ENCODE assay signal across 8 mouse cellular contexts in genomic region chr10:128588775-128589463, GRCm38 (mm10). TPM values are rescaled to one million over a fixed set of nuclear protein-coding genes. Genes with fewer than 3 reads are reported as not detected.
DNase-seq lines count a peak whose midpoint lies in the region; ATAC-seq and TF ChIP-seq lines count a peak whose summit lies in the region.

No protein-coding gene starts in this region.

- no peak for TF ChIP-seq CTCF in lung, adult 2 months (IDR thresholded peaks at IDR 0.05; ENCODE audit: insufficient read depth, low read length)

- H3K4me3 ChIP-seq in lung, adult 2 months (replicated peaks; ENCODE audit: extremely low read depth, low read depth, low read length): peak overlapping the region; percentile 78
- H3K4me3 ChIP-seq in forebrain, embryonic 15.5 days: peak overlapping the region; percentile 65
- peak overlapping the region; percentile 70 for H3K4me3 ChIP-seq in limb, embryonic 10.5 days
- H3K4me3 ChIP-seq in neural tube, embryonic 12.5 days: peak overlapping the region; percentile 56

- H3K9me3 ChIP-seq in forebrain, embryonic 15.5 days: no peaks in the 10 kb centered on the region
- no peaks in the 10 kb centered on the region for H3K9me3 ChIP-seq in limb, embryonic 10.5 days (replicated peaks)
- H3K9me3 ChIP-seq in neural tube, embryonic 12.5 days: no peaks in the 10 kb centered on the region

- H3K4me2 ChIP-seq in forebrain, embryonic 15.5 days (replicated peaks): peak overlapping the region; percentile 95
- peak overlapping the region; percentile 84 for H3K4me2 ChIP-seq in neural tube, embryonic 12.5 days (replicated peaks)

- WGBS in lung, adult 2 months: 5% methylated on average over 23 of the region's 23 CpGs
- 2% methylated on average over 23 of the region's 23 CpGs for WGBS in forebrain, embryonic 15.5 days
- WGBS in limb, embryonic 10.5 days: 1% methylated on average over 23 of the region's 23 CpGs
- WGBS in neural tube, embryonic 12.5 days: 1% methylated on average over 23 of the region's 23 CpGs

- H3K4me1 ChIP-seq in lung, adult 2 months (ENCODE audit: control insufficient read depth, insufficient read depth, low read length): peaks cover 2% of the 10 kb centered on the region; the same call in 1 of the 2 replicates
- peaks cover 14% of the 10 kb centered on the region for H3K4me1 ChIP-seq in forebrain, embryonic 15.5 days
- H3K4me1 ChIP-seq in limb, embryonic 10.5 days: peaks cover 33% of the 10 kb centered on the region
- H3K4me1 ChIP-seq in neural tube, embryonic 12.5 days: peaks cover 8% of the 10 kb centered on the region; the same call in 1 of the 2 replicates

- TF ChIP-seq POLR2A in lung, adult 2 months (IDR thresholded peaks at IDR 0.05; ENCODE audit: borderline replicate concordance, extremely low read depth, low read depth, low read length): 0 out of 2 replicates have a peak, but pooled peaks have one; percentile 7

- no peak overlapping the region for H3K27ac ChIP-seq in forebrain, embryonic 15.5 days (replicated peaks)
- H3K27ac ChIP-seq in limb, embryonic 10.5 days: peak overlapping the region; percentile 3
- no peak overlapping the region for H3K27ac ChIP-seq in neural tube, embryonic 12.5 days

- peak; percentile 39; the same call in 1 of the 2 replicates for ATAC-seq in forebrain, embryonic 15.5 days (replicated peaks)
- ATAC-seq in neural tube, embryonic 12.5 days (ENCODE audit: low FRiP score, low read depth): 0 out of 2 replicates have a peak, but pooled peaks have one; percentile 3

- no peaks in the 10 kb centered on the region for H3K36me3 ChIP-seq in forebrain, embryonic 15.5 days
- H3K36me3 ChIP-seq in limb, embryonic 10.5 days: no peaks in the 10 kb centered on the region
- H3K36me3 ChIP-seq in neural tube, embryonic 12.5 days: no peaks in the 10 kb centered on the region

- DNase-seq in lung, adult 2 months: peak; percentile 49
- DNase-seq in lung, postnatal 14 days: no peak
- no peak for DNase-seq in limb, embryonic 10.5 days (ENCODE audit: low spot score)
- no peak for DNase-seq in left cerebral cortex, adult 11 months (ENCODE audit: low spot score)
- no peak for DNase-seq in right cerebral cortex, postnatal 14 days
- DNase-seq in adrenal gland, adult 8-10 months: no peak

- H3K27me3 ChIP-seq in forebrain, embryonic 15.5 days: peaks cover 26% of the 10 kb centered on the region
- H3K27me3 ChIP-seq in limb, embryonic 10.5 days (ENCODE audit: low read depth, poor library complexity, severe bottlenecking): peaks cover 70% of the 10 kb centered on the region
- H3K27me3 ChIP-seq in neural tube, embryonic 12.5 days (replicated peaks): peaks cover 44% of the 10 kb centered on the region

- H3K9ac ChIP-seq in forebrain, embryonic 15.5 days (replicated peaks): peak overlapping the region; percentile 44
- peak overlapping the region; percentile 51 for H3K9ac ChIP-seq in neural tube, embryonic 12.5 days

RNA-seq across cellular contexts. Expression of gene Erbb3, which starts 0.5 kb away (rescaled TPM):
- polyA plus RNA-seq in lung, adult 2 months (2012; rRNA removed): 20.0 and 24.9 TPM in 2 replicates
- polyA plus RNA-seq in forebrain, embryonic 15.5 days (2015; fragmentation: Nextera tagmentation; extraction: Ambion mirVana): 0.42 TPM in 2 replicates
- polyA plus RNA-seq in limb, embryonic 10.5 days (2016; fragmentation: Nextera tagmentation; extraction: Ambion mirVana): 3.2 and 5.3 TPM in 2 replicates
- polyA plus RNA-seq in neural tube, embryonic 12.5 days (2016; fragmentation: Nextera tagmentation; extraction: Ambion mirVana): 14.6 and 16.0 TPM in 2 replicates
- total RNA-seq in adrenal gland, adult 8-10 months (2022): 1 to 10 TPM; 2.5 to 5.8 (median 4.6) TPM

RNA-seq across cellular contexts. Expression of gene Pa2g4, which starts 23.1 kb away (rescaled TPM):
- 13.7 and 23.9 TPM in 2 replicates for polyA plus RNA-seq in lung, adult 2 months (2012; rRNA removed)
- polyA plus RNA-seq in forebrain, embryonic 15.5 days (2015; fragmentation: Nextera tagmentation; extraction: Ambion mirVana): 146 and 149 TPM in 2 replicates
- 267 and 322 TPM in 2 replicates for polyA plus RNA-seq in limb, embryonic 10.5 days (2016; fragmentation: Nextera tagmentation; extraction: Ambion mirVana)
- 155 and 156 TPM in 2 replicates for polyA plus RNA-seq in neural tube, embryonic 12.5 days (2016; fragmentation: Nextera tagmentation; extraction: Ambion mirVana)
- total RNA-seq in adrenal gland, adult 8-10 months (2022): 10 to 100 TPM; 67.4 to 77.6 (median 70.5) TPM

RNA-seq across cellular contexts. Expression of gene Rps26, which starts 37.6 kb away (rescaled TPM):
- 421 and 530 TPM in 2 replicates for polyA plus RNA-seq in lung, adult 2 months (2012; rRNA removed)
- polyA plus RNA-seq in forebrain, embryonic 15.5 days (2015; fragmentation: Nextera tagmentation; extraction: Ambion mirVana): 441 and 472 TPM in 2 replicates
- polyA plus RNA-seq in limb, embryonic 10.5 days (2016; fragmentation: Nextera tagmentation; extraction: Ambion mirVana): 592 and 676 TPM in 2 replicates
- polyA plus RNA-seq in neural tube, embryonic 12.5 days (2016; fragmentation: Nextera tagmentation; extraction: Ambion mirVana): 471 and 498 TPM in 2 replicates
- 100 to 1,000 TPM; 401 to 777 (median 537) TPM for total RNA-seq in adrenal gland, adult 8-10 months (2022)

RNA-seq across cellular contexts. Expression of gene Rpl41, which starts 39.8 kb away (rescaled TPM):
- 1,224 and 1,373 TPM in 2 replicates for polyA plus RNA-seq in lung, adult 2 months (2012; rRNA removed)
- 2,336 and 2,513 TPM in 2 replicates for polyA plus RNA-seq in forebrain, embryonic 15.5 days (2015; fragmentation: Nextera tagmentation; extraction: Ambion mirVana)
- polyA plus RNA-seq in limb, embryonic 10.5 days (2016; fragmentation: Nextera tagmentation; extraction: Ambion mirVana): 3,499 and 3,829 TPM in 2 replicates
- 2,521 and 2,605 TPM in 2 replicates for polyA plus RNA-seq in neural tube, embryonic 12.5 days (2016; fragmentation: Nextera tagmentation; extraction: Ambion mirVana)
- total RNA-seq in adrenal gland, adult 8-10 months (2022): 1,000 to 10,000 TPM; 2,263 to 2,673 (median 2,524) TPM

RNA-seq across cellular contexts. Expression of gene Zc3h10, which starts 41.3 kb away (rescaled TPM):
- polyA plus RNA-seq in lung, adult 2 months (2012; rRNA removed): 13.2 and 15.1 TPM in 2 replicates
- polyA plus RNA-seq in forebrain, embryonic 15.5 days (2015; fragmentation: Nextera tagmentation; extraction: Ambion mirVana): 22.8 and 24.5 TPM in 2 replicates
- polyA plus RNA-seq in limb, embryonic 10.5 days (2016; fragmentation: Nextera tagmentation; extraction: Ambion mirVana): 14.5 and 15.4 TPM in 2 replicates
- polyA plus RNA-seq in neural tube, embryonic 12.5 days (2016; fragmentation: Nextera tagmentation; extraction: Ambion mirVana): 18.9 and 20.3 TPM in 2 replicates
- 10 to 100 TPM; 12.9 to 15.0 (median 13.6) TPM for total RNA-seq in adrenal gland, adult 8-10 months (2022)
